Mouse (Mus musculus) midbrain, embryonic 10.5 days (tissue): ENCODE measurements around the gene Spata33. TPM values are rescaled to one million over a fixed set of nuclear protein-coding genes. Genes with fewer than 3 reads are reported as not detected.
"Not testable (repeated sequence)": the region's sequence is repeated elsewhere in the genome, so short reads cannot be mapped to it uniquely, and the experiment has no call there.

Experiments
- DNase-seq: peaks from one replicate; pipeline ENCODE4 v3.0.0-alpha.2; 2017; ENCODE audit warnings: low spot score
- H3K27ac ChIP-seq: fragments of 300-500 bp; sonication (generic); replicated peaks from 2 replicates; pipeline ENCODE4 v1.5.1; 2016; ENCODE audit warnings: mild to moderate bottlenecking
- H3K27me3 ChIP-seq: fragments of 300-500 bp; sonication (generic); 2 replicates; pipeline ENCODE4 v1.6.1; 2016; ENCODE audit warnings: low read depth, mild to moderate bottlenecking; ENCODE audit not compliant: poor library complexity, severe bottlenecking
- H3K36me3 ChIP-seq: fragments of 300-500 bp; sonication (generic); 2 replicates; pipeline ENCODE4 v1.6.1; 2016; ENCODE audit warnings: mild to moderate bottlenecking, moderate library complexity
- H3K4me1 ChIP-seq: fragments of 300-500 bp; sonication (generic); 2 replicates; pipeline ENCODE4 v1.6.1; 2016
- H3K4me3 ChIP-seq: fragments of 300-500 bp; sonication (generic); 2 replicates; pipeline ENCODE4 v1.5.1; 2016; ENCODE audit warnings: mild to moderate bottlenecking, moderate library complexity
- H3K9me3 ChIP-seq: fragments of 300-500 bp; sonication (generic); replicated peaks from 2 replicates; pipeline ENCODE4 v1.6.1; 2016; ENCODE audit warnings: mild to moderate bottlenecking
- WGBS: fragments of 180-500 bp; shearing (Covaris S2); methylation state at CpG from one replicate; pipeline ENCODE4 v1.1.7; 2016; 5-methylcytosine and 5-hydroxymethylcytosine counted together
- polyA plus RNA-seq: library from polyadenylated mRNA; unstranded; fragments of >200 nt; fragmentation: Nextera tagmentation; extraction: Ambion mirVana; gene quantifications from 2 replicates; pipeline ENCODE4 v1.2.1, GENCODE M21; 2016

Gene Spata33
- polyA plus RNA-seq, 1 experiment from 2014 or later = 6.1 TPM

DNA sequence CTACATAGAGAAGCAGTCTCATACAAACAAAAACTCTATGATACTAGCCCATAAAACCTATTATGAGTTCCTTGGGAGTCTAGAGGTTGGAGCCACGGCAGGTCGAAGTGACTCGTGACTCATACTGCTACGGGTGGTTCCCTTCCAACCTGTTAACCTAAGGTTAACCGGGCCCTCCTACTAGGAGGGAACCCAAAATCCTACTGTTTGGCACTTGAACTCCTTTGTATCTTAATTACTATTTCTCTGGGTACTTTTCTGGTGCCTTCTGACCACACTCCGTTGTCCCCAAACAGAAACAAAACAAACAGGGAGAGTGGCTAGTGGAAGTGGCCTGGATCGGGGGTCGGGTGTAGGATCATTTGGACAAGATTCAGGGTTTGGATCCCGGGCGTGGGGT lies 756 bp upstream of the Spata33 start:
- peak overlapping the region; percentile 87 for H3K27ac ChIP-seq
- H3K9me3 ChIP-seq = no peaks in the 10 kb centered on the region
- peaks cover 28% of the 10 kb centered on the region for H3K4me1 ChIP-seq
- peak overlapping the region; percentile 99 for H3K4me3 ChIP-seq
- no peak for DNase-seq
- WGBS = 60% methylated on average over 10 of the region's 10 CpGs
- no peaks in the 10 kb centered on the region for H3K27me3 ChIP-seq
- H3K36me3 ChIP-seq = peaks cover 35% of the 10 kb centered on the region

DNA sequence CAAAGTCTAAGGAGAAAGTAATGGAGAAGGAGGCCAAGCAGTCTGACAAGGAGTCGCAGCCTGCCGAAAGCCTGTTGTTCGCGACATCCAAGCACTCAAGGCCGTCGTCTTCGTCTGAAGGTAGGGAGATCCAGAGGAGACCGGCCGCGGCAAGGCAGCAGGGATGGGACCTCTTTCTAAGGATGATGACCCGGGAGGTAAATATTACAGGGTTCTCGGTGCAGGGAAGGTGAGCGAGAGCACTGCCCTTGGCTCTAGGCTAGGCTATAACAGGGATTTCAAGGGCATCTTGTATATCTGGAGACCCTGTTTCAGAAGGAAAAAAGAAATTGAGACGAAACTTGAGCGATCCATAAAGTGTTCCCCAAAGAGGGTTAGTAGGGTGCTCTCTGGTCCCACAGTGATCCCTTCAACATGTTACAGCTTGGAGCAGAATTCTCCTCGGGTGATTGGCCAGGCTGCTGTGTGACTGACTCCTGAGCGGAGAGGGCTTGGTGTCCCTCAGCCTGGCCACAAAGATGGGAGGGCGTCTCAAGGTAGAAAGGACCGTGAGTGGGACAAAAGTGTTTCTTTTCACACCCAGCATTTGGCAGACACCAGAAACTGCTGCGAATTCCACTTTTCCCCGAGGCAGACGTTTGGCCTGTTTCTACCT lies 613 bp downstream of the Spata33 start:
- Histone ChIP-seq H3K9me3 (no peaks in the 10 kb centered on the region), H3K27me3 (no peaks in the 10 kb centered on the region), H3K4me1 (peaks cover 28% of the 10 kb centered on the region), H3K36me3 (peaks cover 21% of the 10 kb centered on the region), H3K27ac (peak overlapping the region; percentile 87), H3K4me3 (peak overlapping the region; percentile 99)
- WGBS = 25% methylated on average over 22 of the region's 22 CpGs
- DNase-seq = no peak

DNA sequence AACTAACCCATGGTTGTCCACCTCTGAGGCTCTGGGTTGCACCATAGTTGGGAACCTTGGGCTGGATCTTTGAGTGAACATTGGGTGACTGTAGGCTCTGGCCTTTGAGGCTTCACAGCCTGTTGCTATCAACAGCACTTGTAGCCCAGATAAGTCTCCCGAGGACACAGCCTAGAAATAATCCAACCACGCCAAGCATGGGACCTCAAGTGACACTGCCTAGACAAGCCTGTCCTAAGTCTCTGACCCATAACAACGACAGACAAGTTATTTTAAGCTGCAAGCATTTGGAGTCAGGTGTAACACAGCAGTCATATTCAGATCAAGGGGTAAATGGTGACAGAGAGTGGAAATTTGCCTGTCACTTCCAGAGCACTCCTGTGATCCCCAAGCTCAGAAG lies 2.8 kb downstream of the Spata33 start:
- H3K9me3 ChIP-seq = no peaks in the 10 kb centered on the region
- WGBS = 84% methylated on average over 3 of the region's 3 CpGs
- no peaks in the 10 kb centered on the region for H3K36me3 ChIP-seq
- H3K27me3 ChIP-seq = no peaks in the 10 kb centered on the region
- no peak overlapping the region for H3K4me3 ChIP-seq
- H3K27ac ChIP-seq = no peak overlapping the region
- H3K4me1 ChIP-seq = peaks cover 28% of the 10 kb centered on the region
- no peak for DNase-seq

- DNase-seq = no peak
- no peak overlapping the region for H3K4me3 ChIP-seq
- H3K36me3 ChIP-seq = no peaks in the 10 kb centered on the region
- no peaks in the 10 kb centered on the region for H3K9me3 ChIP-seq
- H3K27me3 ChIP-seq = no peaks in the 10 kb centered on the region
- H3K4me1 ChIP-seq = peaks cover 18% of the 10 kb centered on the region
- H3K27ac ChIP-seq = no peak overlapping the region
- 93% methylated on average over 1 of the region's 1 CpGs for WGBS
Measured at GRCm38 (mm10) chr8:123220917-123221316, 8.3 kb downstream of the Spata33 start.

DNA sequence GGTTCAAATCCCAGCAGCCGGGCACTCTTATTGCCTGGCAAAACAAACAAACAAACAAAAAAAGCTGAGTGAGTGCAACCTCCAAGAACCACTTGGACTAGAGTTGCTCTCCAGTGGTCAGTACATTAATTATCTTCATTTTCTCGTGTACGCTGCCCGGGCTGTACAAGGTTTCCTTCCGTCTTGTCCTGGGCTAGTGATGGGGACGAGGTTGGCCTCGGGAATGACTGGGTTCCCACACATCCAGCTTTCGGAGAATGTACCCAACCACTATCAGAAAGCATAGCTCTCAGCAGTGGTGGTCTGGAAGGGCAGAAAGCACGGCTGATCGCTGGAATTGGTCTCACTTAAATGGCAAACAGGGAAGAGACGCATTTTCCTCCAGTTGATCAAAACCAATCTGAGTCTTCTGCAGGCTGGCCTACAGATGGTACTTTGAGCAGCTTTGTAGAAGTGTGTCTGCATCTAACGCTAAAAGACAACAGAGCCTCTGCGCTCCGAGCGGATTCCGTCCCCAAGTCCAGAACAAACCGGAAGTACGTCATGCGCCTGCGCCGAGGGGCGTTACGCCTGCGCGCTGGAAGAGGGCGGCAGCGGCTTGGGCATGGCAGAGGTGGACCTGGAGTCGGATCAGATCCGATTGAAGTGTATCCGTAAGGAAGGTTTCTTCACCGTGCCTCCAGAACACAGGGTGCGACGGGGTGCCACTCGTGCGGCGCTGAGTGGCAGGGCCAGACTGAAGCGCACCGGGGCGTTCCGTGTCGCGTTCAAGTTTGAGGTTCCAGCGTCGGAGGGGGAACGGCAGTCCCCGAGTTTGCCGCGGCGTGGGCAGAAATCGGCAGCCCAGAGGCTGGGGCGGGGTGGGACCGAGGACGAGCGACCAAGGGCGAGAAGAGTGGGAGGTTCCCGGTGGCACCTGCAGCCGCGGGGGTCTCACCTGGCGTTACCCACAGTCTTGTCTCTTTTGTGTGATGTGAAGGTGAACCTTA lies 11.9 kb downstream of the Spata33 start, which contains the start of gene Cdk10:
TSS of gene Cdk10 (plus strand) at position 565 of the 989 bp plus-strand sequence.
- H3K27ac ChIP-seq = peak within 1 kb of the TSS; percentile 90
- peak within 1 kb of the TSS; percentile 95 for H3K4me3 ChIP-seq
- H3K27me3 ChIP-seq = no peaks in the 10 kb centered on the region
- no peaks in the 10 kb centered on the region for H3K9me3 ChIP-seq
- peaks cover 30% of the 10 kb centered on the region for H3K36me3 ChIP-seq
- DNase-seq = peak; percentile 92
- H3K4me1 ChIP-seq = peaks cover 19% of the 10 kb centered on the region
- 4% methylated on average over 59 of the region's 59 CpGs for WGBS

GRCm38 (mm10) chr8:123228416-123228815 lies 15.8 kb downstream of the Spata33 start:
- WGBS = 80% methylated on average over 1 of the region's 1 CpGs
- Histone ChIP-seq H3K4me3 (no peak overlapping the region), H3K27me3 (peaks cover 13% of the 10 kb centered on the region), H3K27ac (no peak overlapping the region), H3K36me3 (peaks cover 43% of the 10 kb centered on the region), H3K4me1 (peaks cover 25% of the 10 kb centered on the region), H3K9me3 (no peaks in the 10 kb centered on the region)
- DNase-seq = no peak

DNA sequence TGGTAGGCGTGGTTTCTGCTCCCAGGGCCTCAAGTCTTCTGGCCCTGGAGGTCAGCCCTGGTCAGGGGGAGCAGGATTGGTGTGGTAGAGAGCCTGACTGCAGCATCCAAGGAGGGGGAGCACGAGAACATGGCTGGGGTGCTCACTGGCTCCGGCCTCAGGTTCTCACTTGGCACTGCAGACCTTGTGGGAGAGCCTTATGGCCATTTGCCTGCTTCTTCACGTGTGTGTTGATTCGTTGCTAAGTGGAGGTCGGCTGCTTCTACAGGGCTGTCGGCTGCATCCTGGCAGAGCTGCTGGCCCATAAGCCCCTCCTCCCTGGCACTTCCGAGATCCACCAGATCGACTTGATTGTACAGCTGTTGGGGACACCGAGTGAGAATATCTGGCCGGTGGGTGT lies 17.7 kb downstream of the Spata33 start:
- H3K27ac ChIP-seq, DNase-seq, H3K9me3 ChIP-seq, H3K4me3 ChIP-seq: not testable (repeated sequence)
- peaks cover 32% of the 10 kb centered on the region for H3K27me3 ChIP-seq
- WGBS = 90% methylated on average over 11 of the region's 11 CpGs
- peaks cover 26% of the 10 kb centered on the region for H3K4me1 ChIP-seq
- H3K36me3 ChIP-seq = peaks cover 43% of the 10 kb centered on the region

- 63% methylated on average over 5 of the region's 5 CpGs for WGBS
- Histone ChIP-seq H3K9me3 (no peaks in the 10 kb centered on the region), H3K27me3 (peaks cover 46% of the 10 kb centered on the region), H3K4me3 (no peak overlapping the region), H3K4me1 (peaks cover 33% of the 10 kb centered on the region), H3K27ac (no peak overlapping the region), H3K36me3 (peaks cover 41% of the 10 kb centered on the region)
- DNase-seq = no peak
Measured at GRCm38 (mm10) chr8:123231742-123232141, 19.1 kb downstream of the Spata33 start.

DNA sequence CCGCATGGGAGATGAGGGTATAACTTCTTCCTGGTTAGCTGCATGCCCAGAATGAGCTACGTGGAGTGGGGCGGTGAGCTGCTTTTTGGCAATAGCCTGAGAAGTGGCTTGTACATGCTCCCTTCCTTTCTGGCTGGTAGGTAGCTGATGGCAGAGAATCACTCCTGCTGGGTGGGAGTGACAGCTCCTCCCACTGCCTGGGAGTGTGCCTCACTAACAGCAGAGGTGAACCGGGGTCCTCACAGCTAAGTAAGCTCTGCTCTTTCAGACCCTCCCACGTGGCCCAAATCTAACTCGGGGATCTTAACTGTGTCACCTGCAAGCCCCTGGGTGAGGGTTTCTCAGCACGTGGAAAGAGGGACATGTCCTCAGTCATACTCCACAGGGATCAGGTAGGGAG lies 19.9 kb downstream of the Spata33 start:
- Histone ChIP-seq H3K27ac (no peak overlapping the region), H3K4me3 (no peak overlapping the region), H3K9me3 (no peaks in the 10 kb centered on the region), H3K27me3 (peaks cover 49% of the 10 kb centered on the region), H3K4me1 (peaks cover 38% of the 10 kb centered on the region), H3K36me3 (peaks cover 33% of the 10 kb centered on the region)
- 43% methylated on average over 7 of the region's 7 CpGs for WGBS
- DNase-seq = no peak

DNA sequence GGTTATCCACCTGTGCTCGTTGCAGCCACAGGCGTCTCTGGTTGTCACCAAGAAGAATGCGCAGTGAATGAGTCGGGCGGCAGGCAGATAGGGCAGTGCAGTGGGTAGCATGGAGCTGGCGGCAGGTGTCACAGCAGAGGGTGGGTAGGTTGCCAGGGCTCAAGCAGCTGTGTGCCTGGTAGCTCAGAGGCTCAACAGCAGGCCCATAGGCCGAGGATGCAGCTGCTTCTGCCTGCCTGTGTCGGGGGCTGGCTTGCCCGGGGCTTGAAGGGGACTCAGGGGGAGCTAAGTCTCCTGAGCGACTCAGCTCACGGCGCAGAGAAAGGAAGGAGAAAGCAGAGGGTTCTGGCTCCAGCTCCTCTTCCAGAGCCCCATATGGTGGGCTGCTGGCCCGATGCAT lies 20.7 kb downstream of the Spata33 start:
- Histone ChIP-seq H3K27me3 (peaks cover 49% of the 10 kb centered on the region), H3K36me3 (peaks cover 26% of the 10 kb centered on the region), H3K9me3 (no peaks in the 10 kb centered on the region), H3K4me1 (peaks cover 38% of the 10 kb centered on the region), H3K4me3 (no peak overlapping the region), H3K27ac (no peak overlapping the region)
- 61% methylated on average over 13 of the region's 13 CpGs for WGBS
- no peak for DNase-seq

DNA sequence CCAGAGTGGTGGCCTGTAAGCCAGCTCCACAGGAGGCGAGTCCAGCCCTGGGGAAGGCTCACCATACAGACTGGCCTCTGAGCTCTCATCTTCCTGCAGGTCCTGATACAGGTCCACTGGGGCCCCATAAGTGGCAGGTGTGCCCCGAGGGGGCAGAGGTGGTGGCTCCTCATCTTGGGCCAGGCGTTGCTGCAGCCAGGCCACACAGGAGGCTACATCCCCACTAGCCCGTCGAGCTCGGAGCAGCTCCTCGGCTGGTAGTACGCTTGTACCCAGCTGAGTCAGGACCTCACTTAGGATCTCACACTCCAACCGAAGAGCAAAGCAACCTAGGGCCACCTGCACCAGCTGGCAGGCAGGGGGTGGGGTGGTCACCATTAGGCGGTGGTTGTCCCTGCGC lies 21.1 kb downstream of the Spata33 start:
- no peaks in the 10 kb centered on the region for H3K9me3 ChIP-seq
- peaks cover 21% of the 10 kb centered on the region for H3K36me3 ChIP-seq
- WGBS = 84% methylated on average over 11 of the region's 11 CpGs
- no peak for DNase-seq
- H3K4me1 ChIP-seq = peaks cover 38% of the 10 kb centered on the region
- H3K27me3 ChIP-seq = peaks cover 49% of the 10 kb centered on the region
- no peak overlapping the region for H3K4me3 ChIP-seq
- H3K27ac ChIP-seq = no peak overlapping the region

GRCm38 (mm10) chr8:123234918-123235519 lies 22.4 kb downstream of the Spata33 start:
- DNase-seq = no peak
- peak overlapping the region; percentile 60 for H3K4me3 ChIP-seq
- H3K9me3 ChIP-seq = no peaks in the 10 kb centered on the region
- peaks cover 9% of the 10 kb centered on the region for H3K36me3 ChIP-seq
- 38% methylated on average over 13 of the region's 13 CpGs for WGBS
- H3K27ac ChIP-seq = peak overlapping the region; percentile 14
- peaks cover 49% of the 10 kb centered on the region for H3K27me3 ChIP-seq
- peaks cover 38% of the 10 kb centered on the region for H3K4me1 ChIP-seq
